7 mouse cellular contexts compared by ENCODE assay signal in the genomic region with DNA sequence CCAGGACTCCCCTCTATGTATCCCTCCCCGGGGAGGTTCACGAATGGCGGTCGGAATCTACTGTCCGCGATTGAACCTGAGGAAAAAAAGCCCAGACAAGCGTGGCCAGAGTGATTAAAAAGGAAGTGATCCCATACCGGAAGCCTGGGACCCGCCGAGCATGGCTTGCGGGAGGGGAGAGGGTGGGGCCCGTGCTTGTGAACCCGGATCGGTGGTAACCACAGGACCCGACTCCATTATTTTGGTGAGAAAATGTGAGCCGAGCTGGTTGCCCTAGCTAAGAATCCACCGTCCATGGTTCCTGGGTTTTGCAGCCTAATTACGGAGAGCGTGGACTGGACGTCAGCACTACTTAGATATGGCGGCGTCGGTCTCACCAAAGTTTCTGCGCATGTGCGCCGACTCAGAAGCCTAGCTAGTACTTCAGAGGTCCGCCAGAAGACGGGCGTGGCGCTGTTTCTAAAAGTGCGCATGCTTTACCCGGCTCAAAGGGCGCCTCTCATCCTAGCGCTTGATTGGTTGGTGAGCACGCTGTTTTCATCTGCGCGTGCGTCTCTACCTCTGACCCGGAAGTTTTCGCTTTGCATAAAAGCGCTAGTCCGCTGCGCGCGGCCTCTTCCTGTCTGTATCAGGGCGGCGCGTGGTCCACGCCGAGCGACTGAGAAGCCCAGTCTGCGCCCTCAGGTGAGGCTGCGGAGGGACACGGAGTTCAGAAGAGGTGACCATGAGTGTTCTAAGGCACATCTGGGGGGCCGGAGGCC. TPM values are rescaled to one million over a fixed set of nuclear protein-coding genes. Genes with fewer than 3 reads are reported as not detected.
A peak's percentile ranks its signal among the peaks of the same experiment; 100 is the strongest.
DNase-seq lines count a peak whose midpoint lies in the region; ATAC-seq lines count a peak whose summit lies in the region.

TSS of gene Rps5 (plus strand) at position 586 of the 761 bp plus-strand sequence.

- peak within 1 kb of the TSS; percentile 70 for H3K4me2 ChIP-seq in embryonic facial prominence, embryonic 11.5 days (ENCODE audit: low read depth, low read length)
- peak within 1 kb of the TSS; percentile 99 for H3K4me2 ChIP-seq in midbrain, embryonic 13.5 days (replicated peaks)

- peaks cover 25% of the 10 kb centered on the region for H3K36me3 ChIP-seq in embryonic facial prominence, embryonic 11.5 days (replicated peaks; ENCODE audit: control insufficient read depth, insufficient read depth, low read depth, low read length)
- peaks cover 42% of the 10 kb centered on the region for H3K36me3 ChIP-seq in limb, embryonic 10.5 days
- peaks cover 38% of the 10 kb centered on the region for H3K36me3 ChIP-seq in midbrain, embryonic 13.5 days

- no peaks in the 10 kb centered on the region for H3K4me1 ChIP-seq in embryonic facial prominence, embryonic 11.5 days (ENCODE audit: control insufficient read depth, insufficient read depth, low read length)
- peaks cover 24% of the 10 kb centered on the region for H3K4me1 ChIP-seq in limb, embryonic 10.5 days
- H3K4me1 ChIP-seq in midbrain, embryonic 13.5 days (replicated peaks): peaks cover 20% of the 10 kb centered on the region

- DNase-seq in adrenal gland, postnatal 14 days: peak; percentile 98
- DNase-seq in embryonic facial prominence, embryonic 11.5 days (ENCODE audit: low spot score): peak; percentile 100
- peak; percentile 99 for DNase-seq in kidney, adult 11 months
- peak; percentile 97 for DNase-seq in limb, embryonic 10.5 days (ENCODE audit: low spot score)
- peak; percentile 94 for DNase-seq in spleen, adult 12 weeks (ENCODE audit: low spot score)

- peak within 1 kb of the TSS; percentile 96 for H3K4me3 ChIP-seq in embryonic facial prominence, embryonic 11.5 days (ENCODE audit: low read depth, low read length)
- peak within 1 kb of the TSS; percentile 92 for H3K4me3 ChIP-seq in limb, embryonic 10.5 days
- H3K4me3 ChIP-seq in midbrain, embryonic 13.5 days (replicated peaks): peak within 1 kb of the TSS; percentile 82

- peaks cover 1% of the 10 kb centered on the region; the same call in 1 of the 2 replicates for H3K27me3 ChIP-seq in embryonic facial prominence, embryonic 11.5 days (ENCODE audit: control insufficient read depth, insufficient read depth, low read length)
- peaks cover 18% of the 10 kb centered on the region for H3K27me3 ChIP-seq in limb, embryonic 10.5 days (ENCODE audit: low read depth, poor library complexity, severe bottlenecking)
- H3K27me3 ChIP-seq in midbrain, embryonic 13.5 days: peaks cover 15% of the 10 kb centered on the region

- no peaks in the 10 kb centered on the region for H3K9me3 ChIP-seq in embryonic facial prominence, embryonic 11.5 days (replicated peaks; ENCODE audit: control insufficient read depth, low read length)
- H3K9me3 ChIP-seq in limb, embryonic 10.5 days (replicated peaks): no peaks in the 10 kb centered on the region
- no peaks in the 10 kb centered on the region for H3K9me3 ChIP-seq in midbrain, embryonic 13.5 days

- WGBS in embryonic facial prominence, embryonic 11.5 days: under 1% methylated on average over 55 of the region's 55 CpGs
- WGBS in limb, embryonic 10.5 days: under 1% methylated on average over 55 of the region's 55 CpGs
- under 1% methylated on average over 55 of the region's 55 CpGs for WGBS in midbrain, embryonic 13.5 days

- peak within 1 kb of the TSS; percentile 95 for H3K9ac ChIP-seq in embryonic facial prominence, embryonic 11.5 days (replicated peaks; ENCODE audit: low read length)
- peak within 1 kb of the TSS; percentile 87 for H3K9ac ChIP-seq in midbrain, embryonic 13.5 days (replicated peaks)

- peak within 1 kb of the TSS; percentile 87 for H3K27ac ChIP-seq in embryonic facial prominence, embryonic 11.5 days (replicated peaks; ENCODE audit: low read depth, low read length)
- peak within 1 kb of the TSS; percentile 96 for H3K27ac ChIP-seq in limb, embryonic 10.5 days
- peak within 1 kb of the TSS; percentile 92 for H3K27ac ChIP-seq in midbrain, embryonic 13.5 days

- ATAC-seq in embryonic facial prominence, embryonic 11.5 days (replicated peaks; ENCODE audit: insufficient number of reproducible peaks, low FRiP score, low TSS enrichment, low read depth): peak; percentile 97
- peak; percentile 93 for ATAC-seq in granulocyte monocyte progenitor cell, adult 5-6 weeks (replicated peaks; ENCODE audit: poor library complexity, severe bottlenecking)
- ATAC-seq in midbrain, embryonic 13.5 days: peak; percentile 99

RNA-seq across cellular contexts. Expression of gene Rps5, which starts in this region (rescaled TPM):
- 842 and 996 TPM in 2 replicates for total RNA-seq in adrenal gland, postnatal 14 days (2021)
- polyA plus RNA-seq in embryonic facial prominence, embryonic 11.5 days (2014; fragmentation: Nextera tagmentation; extraction: Ambion mirVana): 950 and 1,039 TPM in 2 replicates
- 2,621 and 2,837 TPM in 2 replicates for total RNA-seq in granulocyte monocyte progenitor cell, adult 5-6 weeks (2014; fragmentation: Nextera tagmentation)
- total RNA-seq in granulocyte monocyte progenitor cell, adult 5-6 weeks (2017): 1,142 and 1,421 TPM in 2 replicates
- polyA plus RNA-seq in limb, embryonic 10.5 days (2016; fragmentation: Nextera tagmentation; extraction: Ambion mirVana): 1,082 and 1,228 TPM in 2 replicates
- polyA plus RNA-seq in midbrain, embryonic 13.5 days (2015; fragmentation: Nextera tagmentation; extraction: Ambion mirVana): 680 and 686 TPM in 2 replicates

Comparison
In these comparisons a context has a peak if more than half of its experiments do, and no peak if none do; other contexts are left out.
1. Peak in every context shown above with its lines: DNase-seq, ATAC-seq, H3K4me3 ChIP-seq and H3K27ac ChIP-seq.